Mouse (Mus musculus): ENCODE data around the gene Zfp39. TPM values are rescaled to one million over a fixed set of nuclear protein-coding genes. Genes with fewer than 3 reads are reported as not detected.
A peak's percentile ranks its signal among the peaks of the same experiment; 100 is the strongest.

Zfp39 gene
- polyA plus RNA-seq, 1 experiment = 2.7 TPM

GRCm38 (mm10) chr11:58947798-58948528 is 43.9 kb upstream of the Zfp39 start:
- WGBS = 26% methylated on average over 23 of the region's 23 CpGs
- Histone ChIP-seq H3K36me3 (ENCODE audit: control insufficient read depth, insufficient read depth, low read length) (no peaks in the 10 kb centered on the region), H3K4me1 (replicated peaks; ENCODE audit: control insufficient read depth, insufficient read depth, low read length) (peaks cover 3% of the 10 kb centered on the region; the same call in 1 of the 2 replicates), H3K4me3 (ENCODE audit: control insufficient read depth, insufficient read depth, low read length) (peak overlapping the region; percentile 15; the same call in 1 of the 2 replicates), H3K27ac (ENCODE audit: control insufficient read depth, insufficient read depth, low read length) (peak overlapping the region; percentile 71), H3K27me3 (ENCODE audit: control insufficient read depth, insufficient read depth, low read length) (no peaks in the 10 kb centered on the region)
- peak; percentile 59 for DNase-seq
- TF ChIP-seq POLR2A (IDR thresholded peaks at IDR 0.05; ENCODE audit: control insufficient read depth, extremely low read depth, insufficient read depth, low read length, poor library complexity) (no peak), CTCF (IDR thresholded peaks at IDR 0.05; ENCODE audit: borderline replicate concordance, control insufficient read depth, extremely low read depth, insufficient read depth, low read length, poor library complexity) (no peak)

GRCm38 (mm10) chr11:58947306-58947705 is 43.3 kb upstream of the Zfp39 start:
- 91% methylated on average over 3 of the region's 3 CpGs for WGBS
- no peak for DNase-seq
- no peak overlapping the region for H3K4me3 ChIP-seq (ENCODE audit: control insufficient read depth, insufficient read depth, low read length)
- TF ChIP-seq POLR2A (IDR thresholded peaks at IDR 0.05; ENCODE audit: control insufficient read depth, extremely low read depth, insufficient read depth, low read length, poor library complexity) (no peak), CTCF (IDR thresholded peaks at IDR 0.05; ENCODE audit: borderline replicate concordance, control insufficient read depth, extremely low read depth, insufficient read depth, low read length, poor library complexity) (no peak)
- H3K36me3 ChIP-seq (ENCODE audit: control insufficient read depth, insufficient read depth, low read length) = no peaks in the 10 kb centered on the region
- no peaks in the 10 kb centered on the region for H3K27me3 ChIP-seq (ENCODE audit: control insufficient read depth, insufficient read depth, low read length)
- H3K4me1 ChIP-seq (replicated peaks; ENCODE audit: control insufficient read depth, insufficient read depth, low read length) = 0 out of 2 replicates have a peak, but pooled peaks cover 3% of the 10 kb centered on the region
- H3K27ac ChIP-seq (ENCODE audit: control insufficient read depth, insufficient read depth, low read length) = no peak overlapping the region

- DNase-seq = no peak
- Histone ChIP-seq H3K36me3 (ENCODE audit: control insufficient read depth, insufficient read depth, low read length) (no peaks in the 10 kb centered on the region), H3K4me3 (ENCODE audit: control insufficient read depth, insufficient read depth, low read length) (no peak overlapping the region), H3K27ac (ENCODE audit: control insufficient read depth, insufficient read depth, low read length) (no peak overlapping the region), H3K4me1 (replicated peaks; ENCODE audit: control insufficient read depth, insufficient read depth, low read length) (0 out of 2 replicates have a peak, but pooled peaks cover 1% of the 10 kb centered on the region), H3K27me3 (ENCODE audit: control insufficient read depth, insufficient read depth, low read length) (no peaks in the 10 kb centered on the region)
- TF ChIP-seq CTCF (IDR thresholded peaks at IDR 0.05; ENCODE audit: borderline replicate concordance, control insufficient read depth, extremely low read depth, insufficient read depth, low read length, poor library complexity) (no peak), POLR2A (IDR thresholded peaks at IDR 0.05; ENCODE audit: control insufficient read depth, extremely low read depth, insufficient read depth, low read length, poor library complexity) (no peak)
- 94% methylated on average over 5 of the region's 5 CpGs for WGBS
Measured at GRCm38 (mm10) chr11:58944136-58944535, 40.1 kb upstream of the Zfp39 start.

GRCm38 (mm10) chr11:58939088-58939439 is 35.0 kb upstream of the Zfp39 start:
- WGBS = 28% methylated on average over 6 of the region's 6 CpGs
- peaks cover 14% of the 10 kb centered on the region for H3K4me1 ChIP-seq (replicated peaks; ENCODE audit: control insufficient read depth, insufficient read depth, low read length)
- TF ChIP-seq POLR2A (IDR thresholded peaks at IDR 0.05; ENCODE audit: control insufficient read depth, extremely low read depth, insufficient read depth, low read length, poor library complexity) (no peak), CTCF (IDR thresholded peaks at IDR 0.05; ENCODE audit: borderline replicate concordance, control insufficient read depth, extremely low read depth, insufficient read depth, low read length, poor library complexity) (no peak)
- no peak overlapping the region for H3K4me3 ChIP-seq (ENCODE audit: control insufficient read depth, insufficient read depth, low read length)
- H3K27ac ChIP-seq (ENCODE audit: control insufficient read depth, insufficient read depth, low read length) = no peak overlapping the region
- peaks cover 5% of the 10 kb centered on the region for H3K36me3 ChIP-seq (ENCODE audit: control insufficient read depth, insufficient read depth, low read length)
- no peak for DNase-seq
- no peaks in the 10 kb centered on the region for H3K27me3 ChIP-seq (ENCODE audit: control insufficient read depth, insufficient read depth, low read length)

GRCm38 (mm10) chr11:58938322-58939087 is 34.5 kb upstream of the Zfp39 start, which contains the start of gene Rnf187:
Gene Rnf187 (minus strand): TSS chr11:58938916.
- Histone ChIP-seq H3K36me3 (ENCODE audit: control insufficient read depth, insufficient read depth, low read length) (peaks cover 11% of the 10 kb centered on the region), H3K4me1 (replicated peaks; ENCODE audit: control insufficient read depth, insufficient read depth, low read length) (peaks cover 14% of the 10 kb centered on the region), H3K27ac (ENCODE audit: control insufficient read depth, insufficient read depth, low read length) (no peak within 1 kb of the TSS), H3K27me3 (ENCODE audit: control insufficient read depth, insufficient read depth, low read length) (no peaks in the 10 kb centered on the region), H3K4me3 (ENCODE audit: control insufficient read depth, insufficient read depth, low read length) (peak within 1 kb of the TSS; percentile 76)
- WGBS = under 1% methylated on average over 94 of the region's 95 CpGs
- peak; percentile 92 for DNase-seq
- TF ChIP-seq POLR2A (IDR thresholded peaks at IDR 0.05; ENCODE audit: control insufficient read depth, extremely low read depth, insufficient read depth, low read length, poor library complexity) (peak; percentile 84), CTCF (IDR thresholded peaks at IDR 0.05; ENCODE audit: borderline replicate concordance, control insufficient read depth, extremely low read depth, insufficient read depth, low read length, poor library complexity) (0 out of 2 replicates have a peak, but pooled peaks have one; percentile 39)

GRCm38 (mm10) chr11:58937909-58938308 is 33.9 kb upstream of the Zfp39 start:
- peak overlapping the region; percentile 76 for H3K4me3 ChIP-seq (ENCODE audit: control insufficient read depth, insufficient read depth, low read length)
- no peak overlapping the region for H3K27ac ChIP-seq (ENCODE audit: control insufficient read depth, insufficient read depth, low read length)
- H3K36me3 ChIP-seq (ENCODE audit: control insufficient read depth, insufficient read depth, low read length) = peaks cover 15% of the 10 kb centered on the region
- no peak for TF ChIP-seq CTCF (IDR thresholded peaks at IDR 0.05; ENCODE audit: borderline replicate concordance, control insufficient read depth, extremely low read depth, insufficient read depth, low read length, poor library complexity)
- TF ChIP-seq POLR2A (IDR thresholded peaks at IDR 0.05; ENCODE audit: control insufficient read depth, extremely low read depth, insufficient read depth, low read length, poor library complexity) = no peak
- no peak for DNase-seq
- 5% methylated on average over 13 of the region's 13 CpGs for WGBS
- H3K4me1 ChIP-seq (replicated peaks; ENCODE audit: control insufficient read depth, insufficient read depth, low read length) = peaks cover 14% of the 10 kb centered on the region
- no peaks in the 10 kb centered on the region for H3K27me3 ChIP-seq (ENCODE audit: control insufficient read depth, insufficient read depth, low read length)

All from thymus, adult 2 months (tissue).